In genomic region chr1:155038631-155039625, GRCm38 (mm10) we compare ENCODE assay signal across 8 mouse cellular contexts.
DNase-seq lines count a peak whose midpoint lies in the region; ATAC-seq lines count a peak whose summit lies in the region.

No protein-coding gene starts in this region.

- H3K9ac ChIP-seq in kidney, embryonic 15.5 days = no peak overlapping the region

- no peaks in the 10 kb centered on the region for H3K36me3 ChIP-seq in kidney, embryonic 15.5 days

- no peaks in the 10 kb centered on the region for H3K9me3 ChIP-seq in kidney, embryonic 15.5 days (replicated peaks)

- DNase-seq in kidney, postnatal 14 days = no peak
- DNase-seq in c-Kit-negative CD71-positive TER-119-positive erythroid progenitor cells, embryonic 14.5 days (ENCODE audit: low read depth, low spot score) = peak; percentile 50
- DNase-seq in heart, adult 9 months (ENCODE audit: low spot score in 2 of 2) = peak; percentile 41 to 47
- peak; percentile 49 for DNase-seq in naive thymus-derived CD4-positive, alpha-beta T cell, adult 2 months (ENCODE audit: low read depth)
- no peak for DNase-seq in gastrocnemius, postnatal 4 days (ENCODE audit: low spot score in 2 of 2)
- no peak for DNase-seq in urinary bladder, postnatal 4 days (ENCODE audit: low spot score in 2 of 2)
- no peak for DNase-seq in left cerebral cortex, postnatal 14 days (ENCODE audit: low spot score in 2 of 2)

- ATAC-seq in kidney, embryonic 15.5 days (replicated peaks; ENCODE audit: low FRiP score) = peak; percentile 53

- peaks cover 37% of the 10 kb centered on the region for H3K4me1 ChIP-seq in kidney, embryonic 15.5 days

- no peaks in the 10 kb centered on the region for H3K27me3 ChIP-seq in kidney, embryonic 15.5 days

- H3K27ac ChIP-seq in kidney, embryonic 15.5 days = peak overlapping the region; percentile 91

- no peak overlapping the region for H3K4me3 ChIP-seq in kidney, embryonic 15.5 days (replicated peaks)

- 58% methylated on average over 11 of the region's 11 CpGs for WGBS in kidney, embryonic 15.5 days

- intact Hi-C loops in left cerebral cortex, postnatal 14 days (cut with DNase I) = loop anchor here (10.0 kb wide), 1 partner anchor 496 kb away; no protein-coding TSS in a partner anchor

- no peak overlapping the region for H3K4me2 ChIP-seq in kidney, embryonic 15.5 days

Comparison
In these comparisons a context has a peak if more than half of its experiments do, and no peak if none do; other contexts are left out.
1. DNase-seq: peak in c-Kit-negative CD71-positive TER-119-positive erythroid progenitor cells, embryonic 14.5 days (single experiment), heart, adult 9 months (2 of 2) and naive thymus-derived CD4-positive, alpha-beta T cell, adult 2 months (single experiment); none in kidney, postnatal 14 days (single experiment), gastrocnemius, postnatal 4 days (0 of 2), urinary bladder, postnatal 4 days (0 of 2) and left cerebral cortex, postnatal 14 days (0 of 2).